Mouse (Mus musculus) embryonic facial prominence, embryonic 10.5 days (tissue): ENCODE data around the gene Usp2. TPM values are rescaled to one million over a fixed set of nuclear protein-coding genes. Genes with fewer than 3 reads are reported as not detected.

Source experiments
- DNase-seq: peaks from one replicate; pipeline ENCODE4 v3.0.0-alpha.2; 2017; ENCODE audit warnings: low spot score
- H3K27ac ChIP-seq: fragments of 300-500 bp; sonication (generic); replicated peaks from 2 replicates; pipeline ENCODE4 v1.5.1; 2016; ENCODE audit warnings: mild to moderate bottlenecking
- H3K27me3 ChIP-seq: fragments of 300-500 bp; sonication (generic); replicated peaks from 2 replicates; pipeline ENCODE4 v1.6.1; 2016; ENCODE audit warnings: low read depth, mild to moderate bottlenecking; ENCODE audit not compliant: poor library complexity, severe bottlenecking
- H3K36me3 ChIP-seq: fragments of 300-500 bp; sonication (generic); replicated peaks from 2 replicates; pipeline ENCODE4 v1.6.1; 2016; ENCODE audit warnings: mild to moderate bottlenecking, moderate library complexity
- H3K4me1 ChIP-seq: fragments of 300-500 bp; sonication (generic); 2 replicates; pipeline ENCODE4 v1.6.1; 2016
- H3K4me3 ChIP-seq: fragments of 300-500 bp; sonication (generic); 2 replicates; pipeline ENCODE4 v1.5.1; 2016; ENCODE audit warnings: mild to moderate bottlenecking, moderate library complexity
- H3K9me3 ChIP-seq: fragments of 300-500 bp; sonication (generic); 2 replicates; pipeline ENCODE4 v1.6.1; 2016; ENCODE audit warnings: mild to moderate bottlenecking
- WGBS: fragments of 180-500 bp; shearing (Covaris S2); methylation state at CpG from one replicate; pipeline ENCODE4 v1.1.7; 2016; 5-methylcytosine and 5-hydroxymethylcytosine counted together
- polyA plus RNA-seq: library from polyadenylated mRNA; unstranded; fragments of >200 nt; fragmentation: Nextera tagmentation; extraction: Ambion mirVana; gene quantifications from 2 replicates; pipeline ENCODE4 v1.2.1, GENCODE M21; 2016

Usp2 gene
- polyA plus RNA-seq, 1 experiment from 2014 or later, result 10.7 TPM

DNA sequence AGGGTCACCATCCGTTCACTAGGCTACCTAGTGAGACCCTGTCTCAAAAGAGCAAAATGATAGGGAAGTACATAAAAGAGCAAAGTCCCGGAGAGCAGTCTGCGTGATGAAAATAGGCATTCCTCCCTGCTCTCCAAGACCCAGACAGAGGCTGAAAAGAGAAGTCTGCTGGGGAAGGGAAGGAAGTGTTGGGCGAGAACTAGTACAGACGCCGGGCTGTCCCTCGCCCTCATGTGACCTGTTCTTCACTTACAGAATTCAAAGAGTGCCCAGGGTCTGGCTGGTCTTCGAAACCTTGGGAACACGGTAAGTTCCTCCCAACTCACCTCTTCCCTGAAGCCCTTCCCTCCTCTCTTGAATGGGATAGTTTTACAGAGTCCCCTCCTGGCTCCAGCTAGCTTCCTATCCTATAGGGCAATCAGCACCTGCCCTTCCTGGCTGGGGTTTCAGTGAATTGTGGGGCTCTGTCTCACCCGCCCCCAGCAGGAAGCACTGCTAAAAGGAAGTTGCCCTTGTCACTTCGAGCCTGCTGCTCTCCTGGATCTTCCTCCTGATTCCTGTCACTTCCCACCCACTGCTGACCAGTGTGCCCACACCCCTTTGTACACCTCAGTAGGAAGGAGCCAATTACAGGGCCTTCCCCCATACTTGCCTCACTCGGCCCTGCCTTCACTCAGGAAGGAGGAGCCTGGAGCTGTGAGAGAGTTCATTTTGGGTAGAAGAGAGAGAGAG lies 22.2 kb downstream of the Usp2 start:
- no peak for DNase-seq
- Histone ChIP-seq H3K9me3 (no peaks in the 10 kb centered on the region), H3K36me3 (peaks cover 34% of the 10 kb centered on the region), H3K27ac (no peak overlapping the region), H3K27me3 (peaks cover 50% of the 10 kb centered on the region), H3K4me1 (peaks cover 64% of the 10 kb centered on the region), H3K4me3 (no peak overlapping the region)
- WGBS, result 59% methylated on average over 12 of the region's 12 CpGs

DNA sequence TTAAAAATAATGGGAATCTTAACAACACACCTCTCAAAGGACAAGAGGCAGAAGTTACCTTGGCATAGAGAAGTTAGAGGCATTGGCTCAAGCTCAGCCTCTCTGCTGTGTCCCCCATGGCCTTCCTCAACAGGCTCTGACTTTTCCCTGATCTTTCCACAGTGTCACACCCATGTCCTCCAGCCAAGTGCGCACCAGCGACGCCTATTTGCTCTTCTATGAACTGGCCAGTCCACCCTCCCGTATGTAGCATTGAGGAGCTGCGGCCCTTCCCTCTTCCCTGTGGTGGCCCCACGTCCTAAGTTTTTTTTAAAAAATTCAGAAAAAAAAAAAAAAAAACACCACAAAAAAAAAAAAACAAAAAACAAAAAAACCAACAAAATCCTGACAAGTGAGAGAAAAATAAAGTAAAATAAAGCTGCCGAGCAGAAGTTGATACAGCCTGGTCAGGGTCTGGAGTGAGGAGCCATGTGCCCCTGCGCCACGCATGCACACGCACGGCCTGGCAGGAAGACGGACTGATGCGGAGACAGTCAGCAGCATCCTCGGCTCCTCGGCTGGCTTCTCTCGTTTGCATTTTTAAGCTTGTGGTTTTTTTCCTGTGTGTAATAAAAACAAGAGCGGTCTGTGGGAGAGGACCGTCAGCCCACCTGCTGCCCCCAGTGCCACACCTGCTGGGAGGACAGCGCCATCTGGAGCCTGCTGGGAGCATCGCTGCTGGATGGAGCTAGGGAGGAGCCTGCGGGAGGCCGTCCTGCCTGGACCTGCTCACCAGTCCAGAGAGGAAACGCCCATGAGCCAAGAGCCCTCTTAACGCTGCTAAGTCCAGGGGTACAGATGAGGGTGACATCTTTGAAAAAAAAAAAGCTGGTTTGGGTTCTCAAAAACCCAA lies 27.0 kb downstream of the Usp2 start:
- H3K4me1 ChIP-seq, result peaks cover 24% of the 10 kb centered on the region
- no peaks in the 10 kb centered on the region for H3K9me3 ChIP-seq
- peaks cover 34% of the 10 kb centered on the region for H3K36me3 ChIP-seq
- H3K27me3 ChIP-seq, result 0 out of 2 replicates have a peak, but pooled peaks cover 6% of the 10 kb centered on the region
- peak overlapping the region; percentile 25; the same call in 1 of the 2 replicates for H3K4me3 ChIP-seq
- peak; percentile 84 for DNase-seq
- 35% methylated on average over 24 of the region's 24 CpGs for WGBS
- no peak overlapping the region for H3K27ac ChIP-seq

- peaks cover 34% of the 10 kb centered on the region for H3K36me3 ChIP-seq
- H3K4me1 ChIP-seq, result peaks cover 15% of the 10 kb centered on the region
- no peak for DNase-seq
- no peaks in the 10 kb centered on the region for H3K27me3 ChIP-seq
- H3K4me3 ChIP-seq, result no peak overlapping the region
- H3K27ac ChIP-seq, result no peak overlapping the region
- no peaks in the 10 kb centered on the region for H3K9me3 ChIP-seq
- WGBS, result 84% methylated on average over 3 of the region's 3 CpGs
These were observed 27.9 kb downstream of the Usp2 start for GRCm38 (mm10) chr9:44094737-44095136.

GRCm38 (mm10) chr9:44095781-44096180 lies 29.0 kb downstream of the Usp2 start:
- Histone ChIP-seq H3K27me3 (no peaks in the 10 kb centered on the region), H3K4me3 (no peak overlapping the region), H3K9me3 (no peaks in the 10 kb centered on the region), H3K4me1 (peaks cover 10% of the 10 kb centered on the region), H3K27ac (no peak overlapping the region), H3K36me3 (peaks cover 34% of the 10 kb centered on the region)
- DNase-seq, result no peak
- WGBS, result 90% methylated on average over 9 of the region's 9 CpGs

DNA sequence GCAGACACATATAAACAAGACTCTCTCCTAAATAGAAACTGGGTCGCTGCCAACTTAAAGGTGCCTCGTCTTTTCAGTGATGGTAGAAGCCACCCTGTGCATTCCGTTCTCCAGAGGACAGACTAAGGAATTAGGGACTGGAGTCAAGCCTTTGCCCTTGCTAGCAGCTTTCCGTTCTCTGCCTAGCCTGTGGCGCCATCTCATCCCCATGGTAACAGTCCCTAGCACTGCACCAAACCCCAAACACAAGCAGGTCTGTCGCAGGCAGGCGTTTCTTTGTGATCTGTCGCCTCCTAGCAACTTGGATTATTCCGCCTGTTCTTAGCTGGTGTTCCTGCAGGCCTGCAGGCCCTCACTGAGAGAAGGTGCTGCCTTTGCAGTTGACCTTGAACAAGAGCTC lies 29.7 kb downstream of the Usp2 start:
- Histone ChIP-seq H3K27me3 (no peaks in the 10 kb centered on the region), H3K9me3 (no peaks in the 10 kb centered on the region), H3K4me3 (no peak overlapping the region), H3K36me3 (peaks cover 27% of the 10 kb centered on the region), H3K4me1 (peaks cover 14% of the 10 kb centered on the region), H3K27ac (no peak overlapping the region)
- DNase-seq, result peak; percentile 46
- WGBS, result 29% methylated on average over 9 of the region's 9 CpGs

GRCm38 (mm10) chr9:44101490-44101889 lies 34.7 kb downstream of the Usp2 start, which contains the start of gene Mfrp:
Gene Mfrp (plus strand): TSS chr9:44101729.
- H3K9me3 ChIP-seq, result no peaks in the 10 kb centered on the region
- no peak within 1 kb of the TSS for H3K4me3 ChIP-seq
- no peaks in the 10 kb centered on the region for H3K27me3 ChIP-seq
- peaks cover 36% of the 10 kb centered on the region for H3K36me3 ChIP-seq
- DNase-seq, result peak; percentile 58
- WGBS, result 41% methylated on average over 9 of the region's 9 CpGs
- peaks cover 25% of the 10 kb centered on the region for H3K4me1 ChIP-seq
- H3K27ac ChIP-seq, result peak within 1 kb of the TSS; percentile 11; the same call in 1 of the 2 replicates

- no peak for DNase-seq
- Histone ChIP-seq H3K36me3 (peaks cover 67% of the 10 kb centered on the region), H3K4me3 (no peak overlapping the region), H3K4me1 (peaks cover 56% of the 10 kb centered on the region), H3K27ac (no peak overlapping the region), H3K9me3 (no peaks in the 10 kb centered on the region), H3K27me3 (no peaks in the 10 kb centered on the region)
- WGBS, result 95% methylated on average over 7 of the region's 7 CpGs
These were observed 38.1 kb downstream of the Usp2 start for GRCm38 (mm10) chr9:44104881-44105280.

DNA sequence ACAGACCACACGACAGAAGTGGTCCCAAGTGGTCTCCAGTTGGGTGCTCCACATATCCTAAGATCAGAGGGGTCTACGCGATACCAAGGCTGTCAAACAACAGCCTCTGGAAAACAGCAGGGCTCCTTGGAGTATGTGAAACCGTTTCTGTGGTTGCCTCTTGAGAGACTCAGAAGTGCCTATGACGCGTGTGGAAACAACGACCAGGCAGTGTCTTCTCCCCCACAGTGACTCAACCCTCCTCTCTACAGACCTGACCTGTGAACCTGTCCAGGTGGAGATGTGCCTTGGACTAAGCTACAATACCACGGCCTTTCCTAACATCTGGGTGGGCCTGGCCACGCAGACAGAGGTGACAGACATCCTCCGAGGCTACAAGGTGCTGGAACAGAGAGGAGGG lies 39.0 kb downstream of the Usp2 start:
- Histone ChIP-seq H3K27ac (no peak overlapping the region), H3K27me3 (no peaks in the 10 kb centered on the region), H3K9me3 (no peaks in the 10 kb centered on the region), H3K4me3 (no peak overlapping the region), H3K4me1 (peaks cover 65% of the 10 kb centered on the region), H3K36me3 (peaks cover 71% of the 10 kb centered on the region)
- no peak for DNase-seq
- WGBS, result 89% methylated on average over 10 of the region's 10 CpGs

DNA sequence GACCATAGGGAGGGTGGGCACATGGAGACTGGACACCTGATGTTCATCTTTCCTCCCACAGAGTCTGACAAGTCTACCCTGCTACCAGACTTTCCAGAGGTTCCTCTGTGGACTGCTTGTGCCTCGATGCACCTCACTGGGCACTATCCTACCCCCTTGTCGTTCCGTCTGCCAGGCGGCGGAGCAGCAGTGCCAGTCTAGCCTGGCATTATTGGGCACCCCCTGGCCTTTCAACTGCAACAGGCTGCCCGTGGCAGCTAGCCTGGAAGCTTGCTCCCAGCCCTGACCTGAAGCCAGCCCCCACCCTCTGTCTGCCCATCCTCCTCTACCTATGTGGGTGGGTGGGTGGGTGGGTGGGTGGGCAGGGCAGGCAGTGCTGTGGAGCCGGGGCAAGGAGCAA lies 39.4 kb downstream of the Usp2 start:
- peaks cover 65% of the 10 kb centered on the region for H3K4me1 ChIP-seq
- no peak for DNase-seq
- H3K9me3 ChIP-seq, result no peaks in the 10 kb centered on the region
- H3K36me3 ChIP-seq, result peaks cover 73% of the 10 kb centered on the region
- no peak overlapping the region for H3K4me3 ChIP-seq
- 90% methylated on average over 7 of the region's 7 CpGs for WGBS
- peak overlapping the region; percentile 40; the same call in 1 of the 2 replicates for H3K27ac ChIP-seq
- H3K27me3 ChIP-seq, result no peaks in the 10 kb centered on the region

- Histone ChIP-seq H3K9me3 (no peaks in the 10 kb centered on the region), H3K27ac (peak overlapping the region; percentile 75), H3K4me1 (peaks cover 63% of the 10 kb centered on the region), H3K4me3 (peak overlapping the region; percentile 40), H3K36me3 (peaks cover 73% of the 10 kb centered on the region), H3K27me3 (no peaks in the 10 kb centered on the region)
- WGBS, result 73% methylated on average over 4 of the region's 4 CpGs
- no peak for DNase-seq
These were observed 39.8 kb downstream of the Usp2 start for GRCm38 (mm10) chr9:44106596-44106995.

DNA sequence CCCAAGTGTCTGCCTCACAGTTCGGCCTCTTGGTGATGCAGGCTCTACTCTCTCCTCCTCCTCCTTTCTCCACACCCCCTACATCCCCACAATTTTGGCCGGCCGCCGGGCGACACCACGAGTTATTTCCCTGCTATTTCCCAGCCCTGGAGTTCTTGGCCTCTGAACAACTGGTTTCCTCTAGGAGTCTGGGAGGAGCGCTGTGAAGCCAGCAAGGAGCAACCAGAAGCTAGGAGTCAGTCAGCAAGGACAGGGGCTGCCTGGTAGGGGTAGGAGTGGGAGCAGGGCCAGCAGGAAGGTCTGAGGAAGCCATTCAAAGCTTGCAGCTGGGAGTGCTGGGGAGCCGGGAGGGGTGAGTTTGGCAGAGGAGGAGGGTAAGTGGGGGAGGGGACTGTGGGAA lies 40.3 kb downstream of the Usp2 start, which contains the start of gene C1qtnf5:
Gene C1qtnf5, plus strand, starts transcription at position 136 of the 400 bp plus-strand sequence.
- DNase-seq, result no peak
- WGBS, result 38% methylated on average over 8 of the region's 8 CpGs
- Histone ChIP-seq H3K9me3 (no peaks in the 10 kb centered on the region), H3K27ac (peak within 1 kb of the TSS; percentile 75), H3K4me3 (peak within 1 kb of the TSS; percentile 40), H3K27me3 (no peaks in the 10 kb centered on the region), H3K4me1 (peaks cover 63% of the 10 kb centered on the region), H3K36me3 (peaks cover 73% of the 10 kb centered on the region)

DNA sequence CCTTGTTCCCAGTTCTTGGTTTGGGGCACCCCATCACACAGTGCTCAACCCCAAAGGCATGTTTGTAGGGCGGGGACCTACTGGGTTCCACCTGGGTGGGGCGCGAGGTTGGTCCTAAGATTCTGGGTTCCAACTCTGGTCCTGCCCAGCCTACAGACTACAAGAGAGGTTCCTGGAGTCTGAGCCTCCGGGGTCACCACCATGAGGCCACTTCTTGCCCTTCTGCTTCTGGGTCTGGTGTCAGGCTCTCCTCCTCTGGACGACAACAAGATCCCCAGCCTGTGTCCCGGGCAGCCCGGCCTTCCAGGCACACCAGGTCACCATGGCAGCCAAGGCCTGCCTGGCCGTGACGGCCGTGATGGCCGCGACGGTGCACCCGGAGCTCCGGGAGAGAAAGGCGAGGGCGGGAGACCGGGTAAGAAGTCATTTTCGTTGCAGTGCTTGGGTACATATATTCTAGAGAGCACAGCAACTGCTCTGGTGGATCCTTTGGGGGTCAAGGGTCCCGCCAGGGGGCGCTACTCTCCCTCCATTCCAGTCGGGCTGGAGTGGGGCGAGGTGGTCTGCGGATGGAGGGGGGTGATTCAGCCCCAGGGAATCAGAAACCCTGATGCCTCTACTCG lies 40.8 kb downstream of the Usp2 start:
- Histone ChIP-seq H3K4me1 (peaks cover 63% of the 10 kb centered on the region), H3K4me3 (peak overlapping the region; percentile 40), H3K36me3 (peaks cover 73% of the 10 kb centered on the region), H3K27ac (peak overlapping the region; percentile 75), H3K9me3 (no peaks in the 10 kb centered on the region), H3K27me3 (no peaks in the 10 kb centered on the region)
- DNase-seq, result peak; percentile 67
- 38% methylated on average over 25 of the region's 25 CpGs for WGBS
